Mouse (Mus musculus): ENCODE data around the gene Hmgb1.

GRCm38 (mm10) chr5:149108178-149108577, 76.1 kb downstream of the Hmgb1 start:
- TF ChIP-seq POLR2A (IDR thresholded peaks at IDR 0.05; ENCODE audit: borderline replicate concordance, control insufficient read depth, low read depth, low read length) (no peak), CTCF (IDR thresholded peaks at IDR 0.05; ENCODE audit: control insufficient read depth, insufficient read depth, low read length) (no peak)

Measured in bone marrow, adult 2 months (tissue).